Mouse (Mus musculus): ENCODE results near the gene Gm9780.
"Not testable (repeated sequence)": the region's sequence is repeated elsewhere in the genome, so short reads cannot be mapped to it uniquely, and the experiment has no call there.

GRCm38 (mm10) chr14:26058184-26058583 is 15.7 kb upstream of the Gm9780 start:
- not testable (repeated sequence) for TF ChIP-seq POLR2A (IDR thresholded peaks at IDR 0.05; ENCODE audit: borderline replicate concordance, extremely low read depth, insufficient read depth, insufficient read length, poor library complexity, severe bottlenecking); CTCF (IDR thresholded peaks at IDR 0.05; ENCODE audit: borderline replicate concordance, extremely low read depth, insufficient read depth, insufficient read length)

All from brain, embryonic 14.5 days (tissue).